Mouse (Mus musculus) olfactory bulb, adult 2 months (tissue): ENCODE measurements at regions not wholly inside any gene's neighbourhood (a gene's known extent, or its start where the extent isn't known, plus 50 kb on each side); places are given as distances from the start of the nearest gene placed in this dataset.

Experiments used
- CTCF ChIP-seq: fragments of 200-500 bp; IDR thresholded peaks from 2 replicates; pipeline ENCODE4 v1.5.1; 2012; ENCODE audit warnings: low read depth, mild to moderate bottlenecking, low read length, moderate library complexity; ENCODE audit not compliant: insufficient read depth
- POLR2A ChIP-seq: fragments of 200-500 bp; IDR thresholded peaks from 2 replicates; pipeline ENCODE4 v1.6.1; 2012; ENCODE audit warnings: mild to moderate bottlenecking, low read depth, low read length, moderate library complexity; ENCODE audit not compliant: insufficient read depth

GRCm38 (mm10) chr5:77853999-77854784 is 446.4 kb upstream of the Igfbp7 start:
- no peak for TF ChIP-seq POLR2A
- TF ChIP-seq CTCF = no peak
